Mouse (Mus musculus) brain, embryonic 14.5 days (tissue): ENCODE measurements around the gene Ostm1.

ENCODE experiments used
- CTCF ChIP-seq: fragments of 200-500 bp; IDR thresholded peaks from 2 replicates; pipeline ENCODE4 v1.5.1; 2012; ENCODE audit warnings: inconsistent platforms, mild to moderate bottlenecking, moderate library complexity, borderline replicate concordance; ENCODE audit not compliant: insufficient read depth, insufficient read length; ENCODE audit errors: extremely low read depth
- POLR2A ChIP-seq: fragments of 200-500 bp; IDR thresholded peaks from 2 replicates; pipeline ENCODE4 v1.6.1; 2012; ENCODE audit warnings: mild to moderate bottlenecking, inconsistent platforms, borderline replicate concordance; ENCODE audit not compliant: poor library complexity, insufficient read depth, insufficient read length, severe bottlenecking; ENCODE audit errors: extremely low read depth

DNA sequence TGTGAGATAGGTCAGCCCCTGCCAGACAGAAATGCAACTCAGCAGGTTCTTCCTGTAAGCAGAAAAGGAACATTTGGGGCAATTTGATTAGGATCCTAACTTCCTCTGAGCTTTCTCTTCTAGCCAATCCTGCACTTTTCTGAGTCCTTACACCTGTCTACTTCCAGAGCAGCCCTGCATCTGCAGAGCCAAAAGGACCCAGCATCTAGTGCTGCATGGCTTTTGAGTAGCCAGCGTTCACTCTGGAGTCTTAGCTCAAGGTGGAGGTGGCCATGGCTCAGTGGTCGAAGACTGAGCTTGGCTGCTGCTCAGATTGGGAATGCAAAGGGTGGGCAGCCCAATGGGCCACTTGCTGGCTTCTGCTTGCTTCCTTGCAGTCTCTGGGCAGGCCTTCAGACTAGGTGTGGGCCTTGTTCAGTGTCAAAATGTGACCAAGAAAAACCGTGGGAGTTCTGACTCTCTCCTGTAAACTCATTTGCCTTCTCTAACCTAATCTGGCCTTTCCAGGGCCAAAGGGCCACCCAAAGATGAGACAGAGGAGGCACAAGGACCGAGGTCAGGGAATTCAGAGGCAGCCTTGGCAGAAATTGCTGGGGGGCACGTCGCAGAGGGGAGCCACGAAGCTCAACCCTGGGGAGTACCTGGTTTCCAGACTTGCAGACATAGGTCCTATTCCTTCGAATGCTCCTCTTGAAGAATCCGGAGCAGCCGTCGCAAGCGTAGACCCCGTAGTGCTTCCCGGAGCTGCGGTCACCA lies 5.9 kb upstream of the Ostm1 start:
- TF ChIP-seq CTCF (no peak), POLR2A (no peak)
